Mouse (Mus musculus) ovary, postnatal 36 days (tissue): ENCODE measurements around the gene Pbxip1.

Source experiments
- DNase-seq: peaks from one replicate; pipeline ENCODE4 v3.0.0; 2022; ENCODE audit warnings: low spot score, mixed read lengths

Gene Pbxip1

DNA sequence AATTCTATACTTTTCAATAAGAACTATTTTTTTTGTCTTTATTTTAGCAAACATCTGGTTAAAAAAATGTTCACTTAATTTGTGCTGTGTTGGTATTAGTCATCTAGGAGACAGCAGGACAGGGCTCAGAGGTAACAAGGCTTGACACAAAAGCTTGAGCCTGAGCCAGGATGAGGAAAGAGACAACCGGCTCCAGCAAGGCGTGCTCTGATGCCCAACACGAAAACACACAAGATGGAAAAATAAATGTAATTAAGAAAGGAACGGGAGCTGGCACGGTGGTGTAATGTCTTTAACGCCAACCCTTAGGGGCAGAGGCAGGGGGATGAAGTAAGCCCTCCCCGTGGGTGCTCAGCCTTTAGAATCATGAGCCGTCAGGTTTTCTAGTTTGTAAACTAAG lies 49.6 kb downstream of the Pbxip1 start:
- no peak for DNase-seq

DNA sequence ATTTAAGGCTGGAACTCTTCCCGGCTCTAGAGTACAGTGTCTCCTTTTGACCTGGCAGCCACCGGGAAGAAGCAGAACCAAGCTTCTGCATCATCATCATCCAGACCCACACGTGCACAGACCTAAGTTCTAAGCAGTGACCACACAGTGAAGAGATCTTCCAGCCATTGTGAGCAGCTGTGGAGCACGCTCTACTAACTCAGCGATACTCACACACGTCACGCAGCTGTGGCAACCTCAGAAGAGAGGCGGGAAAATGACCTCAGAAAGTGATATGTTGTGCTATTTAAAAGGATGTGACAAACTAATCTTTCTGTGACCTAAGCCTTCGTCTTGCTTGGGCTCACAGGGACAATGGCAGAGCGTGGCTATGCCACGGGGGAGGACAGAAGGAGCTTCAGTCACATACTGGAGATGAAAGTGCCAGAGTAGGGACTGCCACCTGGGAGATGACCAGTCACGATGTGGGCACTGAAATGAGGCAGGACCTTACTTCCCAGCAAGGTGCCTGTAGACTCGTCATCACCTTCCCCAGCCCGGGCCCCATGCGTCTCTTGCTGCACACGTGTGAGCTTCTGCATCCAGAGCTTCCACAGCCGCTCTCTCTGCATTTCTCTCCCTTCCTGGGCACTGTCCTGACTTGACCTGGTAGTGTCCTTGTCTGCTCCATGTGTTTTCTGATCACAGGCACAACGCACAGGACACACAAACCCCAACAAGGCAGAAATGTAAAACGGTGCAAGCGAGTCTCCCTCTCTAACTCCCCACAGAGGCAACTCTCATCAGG lies 50.6 kb downstream of the Pbxip1 start:
- no peak for DNase-seq

DNA sequence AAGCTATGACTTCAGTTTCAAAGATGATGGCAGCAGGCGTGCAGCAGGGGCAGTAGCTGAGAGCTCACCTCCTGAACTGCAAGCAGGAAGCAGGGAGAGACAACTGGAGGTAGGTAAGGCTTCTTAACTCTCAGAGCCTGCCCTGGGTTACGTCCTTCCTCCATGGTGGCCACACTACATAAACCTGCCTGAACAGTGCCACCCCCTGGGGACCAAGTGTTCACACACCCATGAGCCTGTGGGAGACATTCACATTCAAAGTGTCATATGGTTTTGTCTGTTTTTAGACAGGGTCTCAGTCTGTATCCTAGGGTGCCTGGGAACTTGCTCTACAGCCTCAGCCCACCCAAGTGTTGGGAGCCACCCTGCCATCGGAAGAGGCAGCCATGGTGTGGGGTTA lies 54.3 kb downstream of the Pbxip1 start:
- DNase-seq = no peak

DNA sequence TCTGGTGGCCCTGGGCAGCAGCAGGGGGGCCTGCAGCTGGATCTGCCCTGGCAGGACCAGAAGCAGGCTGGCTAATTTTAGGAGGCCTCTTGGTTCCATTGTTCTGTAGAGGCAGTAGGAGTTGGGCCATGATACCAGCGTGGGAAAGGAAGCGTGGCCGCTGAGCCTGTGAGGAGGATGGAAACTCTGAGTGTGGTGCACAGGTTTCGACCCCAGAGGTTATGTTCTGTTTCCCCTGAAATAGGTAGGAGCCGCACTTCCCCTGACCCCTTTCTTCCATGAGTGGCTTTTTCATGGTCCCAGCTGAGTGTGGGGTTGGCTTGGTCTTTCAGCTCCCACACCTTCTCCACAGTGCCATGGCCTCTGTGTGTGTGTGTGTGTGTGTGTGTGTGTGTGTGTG lies 55.1 kb downstream of the Pbxip1 start:
- no peak for DNase-seq

DNA sequence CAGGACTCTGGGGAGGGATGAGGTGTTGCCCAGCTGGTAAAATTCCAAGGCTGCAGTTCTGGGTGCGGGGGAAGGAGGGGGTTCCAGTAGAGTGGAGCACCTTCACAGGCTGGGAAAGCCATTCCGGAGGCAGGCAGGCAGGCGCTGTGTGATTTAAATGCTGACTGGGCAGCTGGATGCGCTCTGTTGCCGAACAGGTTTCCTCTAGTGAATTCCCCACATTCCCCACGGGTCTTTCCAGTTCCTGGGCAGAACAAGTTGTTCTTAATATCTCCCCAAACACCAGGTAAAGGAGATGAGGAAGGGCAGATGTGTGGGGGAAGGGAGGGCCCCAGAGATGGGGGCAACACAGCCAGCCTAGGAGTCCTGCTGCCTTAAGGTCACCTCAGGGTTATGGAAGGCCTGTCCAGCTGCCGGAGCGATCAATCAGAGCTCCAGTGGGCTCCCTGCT lies 56.2 kb downstream of the Pbxip1 start:
- no peak for DNase-seq

DNA sequence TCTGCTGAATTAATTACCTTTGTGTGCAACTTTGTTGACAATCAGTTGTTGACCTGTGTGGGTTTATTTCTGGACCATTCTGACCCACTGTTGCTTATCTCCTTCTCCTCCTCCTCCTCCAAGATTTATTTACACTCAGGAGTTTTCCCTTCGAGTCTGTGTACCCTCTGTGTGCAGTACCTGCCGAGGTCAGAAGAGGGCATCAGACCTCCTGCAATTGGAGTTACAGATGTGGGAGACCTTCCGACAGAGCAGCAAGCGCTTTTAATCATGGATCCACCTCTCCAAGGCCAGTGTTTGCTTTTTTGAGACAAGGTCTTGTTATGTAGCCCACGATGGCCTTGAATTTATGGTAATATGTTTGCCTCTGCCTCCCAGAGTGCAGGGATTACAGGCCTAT lies 58.1 kb downstream of the Pbxip1 start:
- no peak for DNase-seq

DNA sequence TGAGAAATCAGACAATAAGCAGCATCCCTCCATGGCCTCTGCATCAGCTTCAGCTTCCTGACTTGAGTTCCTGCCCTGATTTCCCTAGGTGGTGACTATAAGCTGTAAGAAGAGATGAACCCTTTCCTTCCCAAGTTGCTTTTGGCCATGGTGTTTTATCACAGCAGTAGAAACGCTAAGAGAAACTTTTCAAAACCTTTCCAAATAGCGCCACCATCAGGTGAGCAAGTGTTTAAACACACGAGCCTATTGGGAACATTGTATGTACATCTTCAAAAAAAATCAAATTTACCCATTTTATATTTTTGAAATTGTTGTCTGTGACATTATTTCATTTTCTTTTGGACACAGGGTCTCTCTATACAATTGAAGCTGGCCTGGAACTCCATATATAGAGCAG lies 59.9 kb downstream of the Pbxip1 start:
- no peak for DNase-seq

DNA sequence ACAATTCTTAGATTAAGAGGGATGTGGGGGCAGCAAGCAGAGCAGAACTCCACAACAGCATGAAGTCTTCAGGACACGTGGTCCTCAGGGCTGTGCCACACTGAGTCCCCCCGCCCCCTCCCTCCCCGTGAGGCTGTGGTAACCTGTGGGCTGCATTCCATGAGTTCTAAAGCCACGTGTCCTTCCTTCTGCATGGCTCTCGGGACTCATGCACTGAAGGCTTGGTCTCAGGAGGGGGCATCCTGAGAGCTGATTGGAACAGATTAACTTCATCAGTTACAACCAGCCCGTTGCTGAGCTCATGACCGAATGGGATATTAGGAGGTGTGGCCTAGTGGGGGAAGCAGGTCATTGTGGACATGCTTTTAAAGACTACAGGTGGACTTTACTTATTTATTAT lies 63.2 kb downstream of the Pbxip1 start:
- no peak for DNase-seq
